Comparison of ENCODE assay signal across 10 mouse cellular contexts in genomic region chr2:101715650-101716323, GRCm38 (mm10). TPM values are rescaled to one million over a fixed set of nuclear protein-coding genes. Genes with fewer than 3 reads are reported as not detected.
DNase-seq lines count a peak whose midpoint lies in the region; ATAC-seq lines count a peak whose summit lies in the region.
"Had no signal": no experiment of that assay in that cellular context is flagged by ENCODE, and none has a peak within 500 bp of the region (broad histone marks: within the 10 kb centered on the region; RNA-seq: fewer than 3 reads in every experiment).

No protein-coding gene starts in this region.

- H3K27me3 ChIP-seq in forebrain, embryonic 11.5 days (ENCODE audit: control insufficient read depth, insufficient read depth, low read length), result no peaks in the 10 kb centered on the region
- no peaks in the 10 kb centered on the region for H3K27me3 ChIP-seq in forebrain, embryonic 10.5 days (ENCODE audit: poor library complexity, severe bottlenecking)
- no peaks in the 10 kb centered on the region for H3K27me3 ChIP-seq in midbrain, embryonic 10.5 days (ENCODE audit: low read depth, poor library complexity, severe bottlenecking)
- no peaks in the 10 kb centered on the region for H3K27me3 ChIP-seq in midbrain, embryonic 15.5 days (replicated peaks)
- no peaks in the 10 kb centered on the region for H3K27me3 ChIP-seq in lung, embryonic 16.5 days (ENCODE audit: control insufficient read depth, insufficient read depth, low read depth, low read length)
- no peaks in the 10 kb centered on the region; the same call in 1 of the 2 replicates for H3K27me3 ChIP-seq in splenic B cell, adult 2 months (ENCODE audit: control insufficient read depth, insufficient read depth, low read length, poor library complexity, severe bottlenecking)
- H3K27me3 ChIP-seq: neural tube, embryonic 13.5 days; Patski had no signal

- DNase-seq in forebrain, embryonic 11.5 days (ENCODE audit: low spot score), result peak; percentile 63
- no peak for DNase-seq in forebrain, embryonic 10.5 days (ENCODE audit: extremely low spot score, low spot score)
- peak; percentile 23 for DNase-seq in midbrain, embryonic 10.5 days (ENCODE audit: low spot score)
- DNase-seq in embryo, embryonic 11 days, result peak; percentile 45
- peak; percentile 74 for DNase-seq in splenic B cell, adult 2 months (ENCODE audit: low read depth, low spot score)
- DNase-seq in frontal cortex, postnatal 10 days (ENCODE audit: low spot score in 2 of 2), result no peak

- WGBS in forebrain, embryonic 11.5 days, result 77% methylated on average over 8 of the region's 8 CpGs
- WGBS in forebrain, embryonic 10.5 days, result 87% methylated on average over 8 of the region's 8 CpGs
- 77% methylated on average over 8 of the region's 8 CpGs for WGBS in midbrain, embryonic 10.5 days
- 74% methylated on average over 8 of the region's 8 CpGs for WGBS in midbrain, embryonic 15.5 days
- 50% methylated on average over 8 of the region's 8 CpGs for WGBS in lung, embryonic 16.5 days

- no peak overlapping the region for H3K4me2 ChIP-seq in forebrain, embryonic 11.5 days (ENCODE audit: low read depth, low read length, severe bottlenecking)
- no peak overlapping the region for H3K4me2 ChIP-seq in midbrain, embryonic 15.5 days
- H3K4me2 ChIP-seq in lung, embryonic 16.5 days (ENCODE audit: low read depth, low read length), result no peak overlapping the region
- H3K4me2 ChIP-seq: neural tube, embryonic 13.5 days had no signal

- 0 out of 2 replicates have a peak, but pooled peaks have one; percentile 27 for ATAC-seq in forebrain, embryonic 11.5 days (replicated peaks; ENCODE audit: low FRiP score)
- no peak for ATAC-seq in midbrain, embryonic 15.5 days (replicated peaks)
- ATAC-seq in lung, embryonic 16.5 days (ENCODE audit: low read depth), result peak; percentile 92
- ATAC-seq: Patski had no signal

- H3K9me3 ChIP-seq in forebrain, embryonic 11.5 days (ENCODE audit: control insufficient read depth, low read length), result no peaks in the 10 kb centered on the region
- no peaks in the 10 kb centered on the region for H3K9me3 ChIP-seq in forebrain, embryonic 10.5 days
- no peaks in the 10 kb centered on the region for H3K9me3 ChIP-seq in midbrain, embryonic 10.5 days (replicated peaks)
- no peaks in the 10 kb centered on the region for H3K9me3 ChIP-seq in midbrain, embryonic 15.5 days
- no peaks in the 10 kb centered on the region for H3K9me3 ChIP-seq in lung, embryonic 16.5 days (ENCODE audit: control insufficient read depth, low read length)
- H3K9me3 ChIP-seq: neural tube, embryonic 13.5 days had no signal

- no peaks in the 10 kb centered on the region; the same call in 1 of the 2 replicates for H3K36me3 ChIP-seq in forebrain, embryonic 11.5 days (ENCODE audit: control insufficient read depth, insufficient read depth, low read length)
- peaks cover 55% of the 10 kb centered on the region for H3K36me3 ChIP-seq in forebrain, embryonic 10.5 days (replicated peaks)
- peaks cover 47% of the 10 kb centered on the region for H3K36me3 ChIP-seq in midbrain, embryonic 10.5 days
- no peaks in the 10 kb centered on the region for H3K36me3 ChIP-seq in midbrain, embryonic 15.5 days (replicated peaks)
- H3K36me3 ChIP-seq in lung, embryonic 16.5 days (ENCODE audit: control insufficient read depth, insufficient read depth, low read length), result peaks cover 11% of the 10 kb centered on the region
- no peaks in the 10 kb centered on the region for H3K36me3 ChIP-seq in splenic B cell, adult 2 months (ENCODE audit: control insufficient read depth, insufficient read depth, low read length, poor library complexity, severe bottlenecking)
- H3K36me3 ChIP-seq: neural tube, embryonic 13.5 days had no signal

- H3K4me3 ChIP-seq in forebrain, embryonic 11.5 days (ENCODE audit: low read depth, low read length), result no peak overlapping the region
- no peak overlapping the region for H3K4me3 ChIP-seq in forebrain, embryonic 10.5 days
- no peak overlapping the region for H3K4me3 ChIP-seq in midbrain, embryonic 10.5 days
- H3K4me3 ChIP-seq in midbrain, embryonic 15.5 days, result no peak overlapping the region
- H3K4me3 ChIP-seq in lung, embryonic 16.5 days (ENCODE audit: low read length), result no peak overlapping the region
- H3K4me3 ChIP-seq: neural tube, embryonic 13.5 days had no signal

- no peak overlapping the region for H3K27ac ChIP-seq in forebrain, embryonic 11.5 days (ENCODE audit: low read depth, low read length)
- no peak overlapping the region for H3K27ac ChIP-seq in forebrain, embryonic 10.5 days
- H3K27ac ChIP-seq in midbrain, embryonic 10.5 days (replicated peaks), result no peak overlapping the region
- no peak overlapping the region for H3K27ac ChIP-seq in midbrain, embryonic 15.5 days
- H3K27ac ChIP-seq in lung, embryonic 16.5 days (ENCODE audit: low read length), result peak overlapping the region; percentile 72
- H3K27ac ChIP-seq: neural tube, embryonic 13.5 days had no signal

- H3K4me1 ChIP-seq in forebrain, embryonic 11.5 days (replicated peaks; ENCODE audit: control insufficient read depth, insufficient read depth, low read length), result no peaks in the 10 kb centered on the region
- H3K4me1 ChIP-seq in forebrain, embryonic 10.5 days, result no peaks in the 10 kb centered on the region
- H3K4me1 ChIP-seq in midbrain, embryonic 10.5 days, result no peaks in the 10 kb centered on the region
- H3K4me1 ChIP-seq in midbrain, embryonic 15.5 days, result no peaks in the 10 kb centered on the region
- peaks cover 14% of the 10 kb centered on the region for H3K4me1 ChIP-seq in lung, embryonic 16.5 days (replicated peaks; ENCODE audit: control insufficient read depth, insufficient read depth, low read length)
- H3K4me1 ChIP-seq: neural tube, embryonic 13.5 days had no signal

- no peak overlapping the region for H3K9ac ChIP-seq in forebrain, embryonic 11.5 days (ENCODE audit: low read length)
- H3K9ac ChIP-seq in midbrain, embryonic 15.5 days, result no peak overlapping the region
- H3K9ac ChIP-seq in lung, embryonic 16.5 days (ENCODE audit: low read length), result no peak overlapping the region
- H3K9ac ChIP-seq: neural tube, embryonic 13.5 days had no signal

RNA-seq across cellular contexts. Expression of gene Traf6, which starts 37.6 kb away (rescaled TPM):
- 24.2 and 24.5 TPM in 2 replicates for polyA plus RNA-seq in forebrain, embryonic 11.5 days (2014; fragmentation: Nextera tagmentation; extraction: Ambion mirVana)
- 17.9 and 18.5 TPM in 2 replicates for polyA plus RNA-seq in forebrain, embryonic 10.5 days (2016; fragmentation: Nextera tagmentation; extraction: Ambion mirVana)
- polyA plus RNA-seq in midbrain, embryonic 10.5 days (2016; fragmentation: Nextera tagmentation; extraction: Ambion mirVana), result 16.9 and 18.7 TPM in 2 replicates
- polyA plus RNA-seq in midbrain, embryonic 15.5 days (2015; fragmentation: Nextera tagmentation; extraction: Ambion mirVana), result 6.2 and 6.6 TPM in 2 replicates
- 9.5 and 10.5 TPM in 2 replicates for polyA plus RNA-seq in lung, embryonic 16.5 days (2015; fragmentation: Nextera tagmentation; extraction: Ambion mirVana)

Comparison
In these comparisons a context has a peak if more than half of its experiments do, and no peak if none do; other contexts are left out.
1. DNase-seq: peak in forebrain, embryonic 11.5 days (single experiment), midbrain, embryonic 10.5 days (single experiment), embryo, embryonic 11 days (single experiment) and splenic B cell, adult 2 months (single experiment); none in forebrain, embryonic 10.5 days (single experiment) and frontal cortex, postnatal 10 days (0 of 2).